Mouse (Mus musculus): ENCODE results near the gene Ubl7. TPM values are rescaled to one million over a fixed set of nuclear protein-coding genes. Genes with fewer than 3 reads are reported as not detected.

The Ubl7 gene
- total RNA-seq, 2 experiments from 2014 or later: 65.2 to 80.4 TPM

DNA sequence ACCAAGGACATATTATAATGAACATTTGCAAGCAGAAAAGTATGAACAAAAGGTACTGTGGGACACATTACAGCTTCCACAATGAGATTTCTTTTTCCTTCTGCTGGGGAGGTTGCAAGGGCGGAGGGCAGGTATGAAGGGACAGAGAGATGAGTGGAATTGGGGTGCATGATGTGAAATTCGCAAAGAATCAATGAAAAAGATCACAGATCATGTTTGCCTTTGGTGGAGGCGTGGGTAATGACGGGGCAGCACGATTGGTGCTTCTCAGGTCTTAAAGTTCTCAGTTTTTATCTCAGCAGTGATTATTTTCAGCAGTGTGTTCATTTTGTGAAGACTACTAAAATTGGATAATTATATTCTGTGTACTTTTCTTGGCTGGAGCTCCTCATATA, 6.5 kb upstream of the Ubl7 start:
- DNase-seq: no peak
- intact Hi-C loops (cut with DNase I): loop anchor here (5.0 kb wide), 1 partner anchor 52 kb away; no protein-coding TSS in a partner anchor

DNA sequence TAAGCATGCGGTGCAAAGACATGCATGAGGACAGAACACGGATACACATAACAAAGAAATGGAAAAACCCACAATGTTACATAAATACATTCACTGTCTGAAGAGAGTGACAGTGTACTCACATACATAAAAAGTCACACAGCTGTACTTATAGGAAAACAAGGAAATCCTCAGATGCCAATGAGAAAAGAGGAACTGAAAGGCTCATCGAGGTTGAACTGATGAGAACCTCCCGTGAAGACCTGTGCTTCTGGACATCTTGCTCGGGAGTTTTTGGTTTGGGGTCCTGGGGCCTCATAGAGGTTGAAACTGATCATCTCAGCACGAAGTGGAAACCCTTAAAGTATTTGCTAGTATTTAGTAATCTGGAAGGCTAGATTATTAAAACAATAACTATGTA, 3.6 kb upstream of the Ubl7 start:
- intact Hi-C loops (cut with DNase I): no loop called here
- no peak for DNase-seq

DNA sequence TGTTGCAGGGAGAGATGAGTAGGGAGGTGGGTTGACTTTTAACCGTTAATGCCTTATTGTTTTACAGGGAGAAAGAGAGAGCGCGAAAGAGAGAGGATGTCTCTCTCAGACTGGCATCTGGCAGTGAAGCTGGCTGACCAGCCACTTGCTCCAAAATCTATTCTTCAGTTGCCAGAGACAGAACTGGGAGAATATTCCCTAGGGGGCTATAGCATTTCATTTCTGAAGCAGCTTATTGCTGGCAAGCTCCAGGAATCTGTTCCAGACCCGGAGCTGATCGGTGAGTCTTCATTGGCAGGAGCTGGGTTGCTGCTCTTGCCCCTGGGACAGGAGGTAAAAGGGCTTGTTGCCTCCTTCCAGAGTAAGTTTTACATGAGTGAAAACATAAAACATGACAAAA, 1.8 kb downstream of the Ubl7 start:
- no peak for DNase-seq
- intact Hi-C loops (cut with DNase I): no loop called here

DNA sequence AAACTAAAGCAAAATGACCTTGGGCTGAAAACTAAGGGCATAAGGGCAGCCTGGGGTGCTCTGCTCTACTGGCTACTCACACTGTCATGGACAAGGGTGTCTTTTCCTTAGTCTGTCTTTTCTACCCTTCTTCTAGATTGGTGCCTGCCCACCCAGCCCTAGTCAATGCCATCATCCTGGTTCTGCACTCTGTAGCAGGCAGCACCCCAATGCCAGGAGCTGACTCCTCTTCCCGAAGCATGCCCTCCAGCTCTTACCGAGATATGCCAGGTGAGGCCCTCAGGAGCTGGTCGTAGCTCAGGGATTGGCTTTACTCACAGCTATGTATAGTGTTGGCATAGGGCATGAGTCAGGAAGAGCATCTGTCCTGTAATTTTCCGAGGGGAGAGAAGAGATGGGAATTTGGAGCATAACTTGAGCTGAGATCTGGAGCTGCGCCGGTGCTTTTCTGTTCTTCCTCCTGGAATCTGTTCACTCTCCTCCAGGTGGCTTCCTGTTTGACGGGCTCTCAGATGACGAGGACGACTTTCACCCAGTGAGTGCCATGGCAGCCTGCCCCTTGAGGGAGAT, 10.8 kb downstream of the Ubl7 start:
- intact Hi-C loops (cut with DNase I): no loop called here
- no peak for DNase-seq

DNA sequence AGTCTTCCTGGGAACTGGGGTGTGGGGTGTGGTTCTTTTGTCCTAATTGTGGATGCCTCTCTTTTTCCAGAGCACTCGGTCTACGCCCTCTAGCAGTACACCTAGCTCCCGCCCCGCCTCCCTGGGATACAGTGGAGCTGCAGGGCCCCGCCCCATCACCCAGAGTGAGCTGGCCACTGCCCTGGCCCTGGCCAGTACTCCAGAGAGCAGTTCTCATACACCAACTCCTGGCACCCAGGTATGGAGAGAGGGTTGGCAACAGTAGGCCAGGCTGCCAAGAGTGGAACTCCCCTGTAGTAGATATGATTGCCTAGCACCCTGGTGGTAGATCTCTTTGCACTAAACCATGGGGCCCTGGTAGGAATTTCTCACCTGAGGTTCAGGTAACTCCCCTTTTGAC, 11.6 kb downstream of the Ubl7 start:
- intact Hi-C loops (cut with DNase I): no loop called here
- DNase-seq: no peak

DNA sequence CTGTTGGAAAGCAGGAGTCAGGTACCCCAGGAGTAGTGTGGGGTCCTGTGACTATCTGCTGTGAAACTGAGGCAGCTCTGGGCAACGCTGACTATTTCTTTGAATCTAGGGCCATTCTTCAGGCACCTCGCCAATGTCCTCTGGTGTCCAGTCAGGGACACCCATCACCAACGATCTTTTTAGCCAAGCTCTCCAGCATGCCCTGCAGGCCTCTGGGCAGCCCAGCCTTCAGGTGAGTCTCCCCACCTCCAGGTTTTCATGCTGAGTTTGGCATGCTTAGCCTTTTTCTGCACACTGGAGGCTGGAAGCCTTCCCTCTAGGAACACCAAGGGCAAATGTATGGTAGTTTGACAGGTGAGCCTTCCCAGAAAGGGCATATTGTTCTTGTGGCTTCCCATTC, 12.3 kb downstream of the Ubl7 start:
- intact Hi-C loops (cut with DNase I): no loop called here

DNA sequence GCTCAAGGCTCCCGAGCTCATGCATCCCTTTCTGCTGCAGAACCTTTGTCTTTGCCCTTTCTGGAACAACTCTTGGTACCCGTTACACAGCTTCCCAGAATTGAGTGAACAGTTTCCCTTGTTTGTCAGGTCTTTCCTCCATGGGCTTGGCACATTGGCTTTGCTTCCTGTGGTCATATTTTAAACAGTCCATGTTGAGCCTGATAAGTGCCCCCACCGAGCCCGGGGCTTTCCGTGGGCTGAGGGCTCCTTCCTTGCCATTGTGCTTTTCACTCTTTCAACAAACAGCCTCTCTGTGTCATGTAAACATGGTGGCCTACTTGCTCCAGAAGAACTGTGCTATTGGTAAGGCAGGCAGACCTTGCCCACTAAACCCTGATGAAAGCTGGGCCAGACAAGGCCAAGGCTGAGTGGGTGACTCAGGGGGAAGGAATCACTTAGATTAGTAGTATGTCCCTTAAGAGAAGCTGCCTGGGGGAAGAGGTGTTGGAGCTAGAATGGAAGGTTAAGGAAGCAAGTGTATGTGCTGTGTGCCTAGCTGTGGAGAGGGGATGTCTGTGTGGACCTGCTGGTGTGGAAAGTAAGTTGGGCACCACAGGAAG, 20.5 kb downstream of the Ubl7 start:
- intact Hi-C loops (cut with DNase I): no loop called here
- DNase-seq: no peak

More for the DNA sequence above, 12.3 kb downstream of the Ubl7 start:
- DNase-seq: no peak

DNA sequence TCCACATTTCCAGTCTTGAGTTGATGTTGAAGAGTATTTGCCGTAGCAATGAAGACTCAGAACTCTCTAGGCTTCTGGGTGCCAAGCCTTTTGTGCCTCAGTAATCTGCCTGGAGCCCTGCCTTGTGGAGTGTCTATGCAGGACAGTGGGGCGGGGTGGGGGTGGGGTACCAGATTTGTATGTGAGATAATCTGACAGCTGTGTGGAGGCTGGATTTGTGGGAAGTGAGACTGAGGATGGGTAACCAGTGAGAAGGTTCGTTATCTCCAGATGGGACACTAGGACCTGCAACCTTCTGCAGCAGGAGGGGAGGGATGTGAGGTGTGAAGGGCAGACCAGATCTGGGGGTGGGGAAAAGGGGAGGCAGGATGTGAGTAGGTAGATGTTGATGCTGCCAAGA, 21.5 kb downstream of the Ubl7 start:
- no peak for DNase-seq
- intact Hi-C loops (cut with DNase I): no loop called here

DNA sequence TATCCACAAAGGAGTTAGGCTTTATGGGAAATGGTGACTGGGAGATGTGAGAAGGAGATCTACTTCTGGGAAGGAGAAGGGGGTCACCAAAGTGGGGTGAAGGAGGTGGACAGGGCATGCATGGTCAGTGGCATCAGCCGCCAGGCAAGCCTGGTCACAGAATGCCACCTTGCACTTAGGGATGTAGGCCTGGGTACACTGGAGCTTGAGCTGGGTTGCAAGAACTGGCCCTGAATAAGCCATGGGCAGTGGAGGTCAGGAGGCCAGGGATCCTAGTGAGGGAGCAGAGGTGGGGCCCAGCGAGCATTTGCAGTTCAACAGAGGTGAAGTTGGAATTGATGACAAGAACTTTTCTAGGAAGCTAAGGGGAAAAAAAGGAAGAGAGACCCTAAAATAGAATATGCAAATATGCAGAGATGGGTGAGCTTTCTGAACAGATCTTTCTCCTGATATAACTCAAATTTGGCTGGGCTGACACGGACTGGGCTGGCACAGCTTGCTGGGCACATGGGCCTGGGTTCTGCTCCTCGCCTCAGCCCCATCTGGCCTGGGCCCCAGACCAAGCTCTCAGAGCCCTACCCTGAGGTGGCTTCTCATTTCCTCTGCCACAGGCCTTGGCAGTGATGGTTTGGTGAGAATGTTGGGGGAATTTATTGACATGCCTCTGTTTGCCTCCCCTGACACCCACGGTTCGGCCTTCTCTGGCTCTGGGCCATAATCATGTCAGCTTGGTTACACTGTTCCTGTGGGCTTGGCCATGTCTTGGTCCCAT, 22.2 kb downstream of the Ubl7 start:
- intact Hi-C loops (cut with DNase I): no loop called here
- DNase-seq: no peak

DNA sequence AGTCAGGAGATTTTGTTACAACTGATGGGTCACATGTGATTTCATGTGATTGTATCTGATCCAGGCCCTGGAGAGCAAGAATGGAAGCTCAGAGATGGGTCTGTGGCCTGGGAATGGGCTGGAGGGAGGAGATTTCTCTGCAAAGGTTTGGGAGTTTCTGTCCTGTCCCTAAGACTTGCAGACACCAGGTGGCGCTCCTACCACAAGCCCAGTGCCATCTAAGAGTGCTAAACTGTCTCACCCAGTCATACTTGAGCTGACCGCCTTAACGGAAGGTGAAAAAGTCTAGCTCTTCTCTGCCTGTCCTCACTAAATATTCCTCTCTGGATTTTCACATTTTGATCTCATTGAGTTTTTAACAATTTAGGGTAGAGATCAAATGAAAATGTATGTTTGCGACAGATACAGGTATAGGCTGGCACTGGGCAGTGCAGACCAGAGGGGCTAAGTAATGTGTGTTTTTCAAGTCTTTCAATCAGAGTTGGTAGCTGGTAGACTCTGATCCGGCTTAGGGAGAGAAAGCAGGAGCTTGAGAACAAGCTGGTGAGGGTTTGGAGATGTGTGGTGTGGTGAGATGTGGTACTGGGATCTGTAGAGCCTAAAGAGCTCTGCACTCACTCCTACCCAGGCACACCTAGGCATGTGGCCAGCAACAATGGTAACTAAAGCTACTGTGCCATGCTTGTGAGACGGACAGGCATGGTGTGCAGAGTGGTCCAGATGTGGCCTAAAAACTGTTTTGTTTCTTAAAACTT, 25.1 kb downstream of the Ubl7 start:
- peak; percentile 77 to 81 for DNase-seq
- intact Hi-C loops (cut with DNase I): loop anchor here (1.0 kb wide), 1 partner anchor 56 kb away; no protein-coding TSS in a partner anchor

DNA sequence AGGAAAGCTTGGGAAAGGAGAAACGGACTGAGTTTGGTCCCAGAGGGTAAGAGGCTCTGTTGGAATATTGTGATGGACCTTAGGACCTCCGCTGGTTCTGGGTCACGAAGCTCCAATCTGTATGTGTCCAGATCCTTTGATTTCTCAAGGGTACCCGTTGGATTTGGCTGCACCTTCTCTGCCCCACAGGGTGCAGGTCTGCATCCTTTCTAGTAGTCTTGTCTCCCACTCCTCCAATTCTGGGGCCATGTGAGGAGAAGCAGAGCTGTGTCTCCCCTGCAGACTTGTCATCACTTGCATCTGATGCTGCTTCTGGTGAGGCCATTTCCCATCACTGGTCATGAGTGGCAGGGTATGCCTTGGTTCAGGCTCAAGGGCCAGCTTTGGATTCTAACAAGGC, 26.4 kb downstream of the Ubl7 start:
- DNase-seq: no peak
- intact Hi-C loops (cut with DNase I): no loop called here

DNA sequence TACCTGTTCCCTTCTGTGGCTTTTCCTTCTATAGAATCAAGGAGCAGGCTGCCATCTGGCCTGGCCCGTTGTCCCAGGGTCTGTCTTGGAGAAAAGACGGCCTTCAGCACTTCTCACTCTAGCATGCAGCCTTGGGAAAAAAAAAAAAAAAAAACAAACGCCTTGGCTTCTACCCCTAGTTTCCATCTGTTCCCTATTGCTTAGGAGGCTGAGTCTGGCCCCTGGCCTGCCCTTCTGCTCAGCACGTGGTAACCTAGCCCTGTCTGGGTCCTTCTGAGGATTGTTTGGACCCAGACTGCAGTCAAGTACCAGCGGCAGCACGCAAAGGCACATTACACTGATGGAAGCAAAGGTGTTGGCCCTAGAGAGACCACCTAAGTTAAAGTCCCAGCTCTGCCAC, 26.9 kb downstream of the Ubl7 start:
- no peak for DNase-seq
- intact Hi-C loops (cut with DNase I): no loop called here

DNA sequence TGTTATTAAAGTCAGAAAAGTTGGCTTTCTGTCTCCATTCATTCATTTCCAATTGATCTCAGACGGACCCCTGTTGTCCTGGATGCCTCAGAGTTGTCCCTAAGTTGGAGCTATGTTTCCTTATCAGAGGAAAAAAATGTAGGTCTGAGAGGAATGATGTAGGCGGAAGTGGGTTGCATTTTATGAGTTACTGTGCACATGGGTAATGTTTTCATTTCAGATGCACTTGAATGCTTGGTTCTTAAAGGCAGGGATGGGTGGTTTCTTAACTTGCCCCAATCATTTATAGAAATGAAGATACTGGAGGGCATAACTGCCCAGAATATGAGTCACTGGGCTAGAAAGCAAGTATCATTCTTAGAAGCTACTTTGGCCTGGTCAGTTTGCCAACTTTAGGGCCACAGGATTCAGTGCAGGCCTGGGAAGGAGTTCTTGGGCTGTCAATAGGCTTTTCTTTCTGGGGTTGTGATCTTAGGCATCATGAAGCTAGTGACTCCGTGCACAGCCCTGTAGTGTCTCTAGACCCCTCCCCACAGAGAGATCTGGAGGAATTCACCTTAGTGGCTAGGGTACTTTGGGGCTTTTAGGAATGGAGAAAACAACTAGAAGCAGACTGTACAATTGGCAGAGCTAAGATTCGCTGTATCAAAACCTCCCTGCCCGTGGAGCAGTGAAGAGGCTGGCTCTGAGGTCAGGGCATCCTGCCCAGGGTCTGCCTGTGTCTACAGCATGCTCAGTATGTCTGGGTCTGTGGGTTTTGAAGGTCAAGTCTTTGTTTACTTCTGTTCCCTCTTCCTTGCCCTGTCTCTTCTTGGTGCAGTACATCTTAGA, 27.7 kb downstream of the Ubl7 start:
- DNase-seq: no peak
- intact Hi-C loops (cut with DNase I): no loop called here

DNA sequence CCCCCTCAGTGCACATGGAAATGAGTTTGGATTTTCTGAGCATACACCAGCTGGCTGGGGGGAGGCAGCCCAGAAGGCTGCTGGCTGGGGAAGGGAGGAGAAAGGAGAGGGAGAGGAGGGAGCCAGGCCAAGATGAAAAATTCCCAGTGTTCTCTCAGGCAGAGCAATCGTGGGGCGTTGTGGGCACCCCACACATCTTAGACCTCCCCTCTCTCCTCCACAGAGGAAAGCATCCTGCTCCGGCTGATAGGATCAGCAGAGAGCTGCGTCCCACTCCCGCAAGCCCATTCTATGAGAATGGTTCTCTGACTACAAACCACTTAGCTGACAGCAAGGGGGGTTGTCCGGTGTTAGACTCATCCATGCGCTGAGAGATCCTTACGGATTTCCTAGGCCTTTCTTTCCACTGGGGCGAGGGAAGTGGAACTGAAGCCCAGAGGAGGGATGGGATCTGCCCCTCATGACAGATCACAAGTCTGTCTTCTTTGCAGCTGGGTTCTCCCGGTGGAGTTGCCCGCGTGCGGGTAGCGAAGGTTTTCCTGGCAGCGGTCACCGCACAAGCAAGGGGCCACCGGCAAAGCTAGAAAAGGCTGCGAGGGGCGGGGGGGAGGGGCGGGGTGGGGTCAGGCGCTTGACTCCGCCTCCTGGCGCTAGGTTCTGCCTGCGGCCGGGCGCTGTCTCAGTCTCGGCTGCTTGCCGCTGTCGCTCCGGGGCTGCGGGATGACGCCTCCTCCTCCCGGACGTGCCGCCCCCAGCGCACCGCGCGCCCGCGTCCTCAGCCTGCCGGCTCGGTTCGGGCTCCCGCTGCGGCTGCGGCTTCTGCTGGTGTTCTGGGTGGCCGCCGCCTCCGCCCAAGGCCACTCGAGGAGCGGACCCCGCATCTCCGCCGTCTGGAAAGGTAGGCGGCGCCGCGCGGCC, 28.9 kb downstream of the Ubl7 start, which contains the start of gene Sema7a:
Gene Sema7a (plus strand): TSS at position 682 of the 918 bp plus-strand sequence.
- peak; percentile 58 to 73 for DNase-seq
- intact Hi-C loops (cut with DNase I): no loop called here

DNA sequence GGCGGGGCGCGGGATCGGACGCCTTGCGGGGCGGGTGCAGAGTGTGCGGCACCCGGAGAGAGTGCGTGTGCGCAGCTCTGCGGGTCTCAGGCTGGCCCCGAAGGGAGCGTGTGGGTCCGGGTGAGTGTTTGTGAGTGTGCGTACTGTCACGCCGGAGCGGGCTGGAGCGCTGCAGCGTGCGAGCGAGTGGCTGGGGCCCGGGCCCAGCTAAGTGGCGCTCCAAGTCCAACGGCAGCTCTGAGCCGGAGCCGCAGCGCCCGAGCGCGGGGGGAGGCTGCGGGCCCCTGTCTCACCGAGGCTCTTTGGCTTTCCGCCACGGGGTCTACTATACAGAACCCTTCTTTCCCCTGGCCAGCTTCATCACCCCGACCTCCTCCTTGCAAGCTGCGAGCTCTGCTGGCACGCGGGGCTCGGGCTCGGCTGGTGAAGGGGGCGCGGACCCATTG, 29.6 kb downstream of the Ubl7 start:
- no peak for DNase-seq
- intact Hi-C loops (cut with DNase I): no loop called here

DNA sequence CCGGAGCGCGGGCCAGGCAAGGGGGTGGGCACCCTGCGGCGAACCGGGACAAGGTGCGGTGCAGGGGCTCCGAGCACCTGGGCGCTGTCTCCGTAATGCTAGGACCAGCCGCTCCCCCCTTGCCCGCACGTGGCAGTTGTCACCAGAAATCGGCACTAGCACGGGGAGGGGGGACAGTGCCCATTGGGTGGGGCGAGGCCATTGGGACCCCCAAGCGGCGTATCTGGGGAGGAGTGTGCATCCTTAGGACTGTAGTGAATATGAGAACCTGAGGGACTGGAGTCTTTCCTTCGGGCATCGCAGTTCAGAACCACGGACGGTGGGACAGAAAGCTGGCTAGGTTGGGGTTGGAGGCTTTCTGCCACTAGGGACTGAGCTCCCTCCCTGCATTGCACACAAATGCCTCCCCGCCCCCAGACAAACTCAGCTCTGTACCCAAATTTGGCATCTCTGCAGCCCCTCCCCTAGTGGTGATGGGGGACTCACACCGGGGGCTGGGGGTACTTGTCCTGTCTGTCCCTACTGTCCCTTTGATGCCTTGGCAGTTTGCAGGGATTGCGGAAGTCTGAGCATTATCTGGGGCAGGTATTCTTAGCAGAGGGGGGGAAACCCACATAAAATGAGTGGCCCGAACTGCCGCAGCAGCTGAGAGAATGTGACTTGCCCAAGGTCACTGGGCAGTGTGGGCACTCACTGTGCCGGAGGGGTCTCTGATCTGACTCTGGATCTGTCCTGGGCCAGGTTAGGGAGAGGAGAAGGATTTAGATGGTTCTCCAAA, 30.3 kb downstream of the Ubl7 start:
- intact Hi-C loops (cut with DNase I): no loop called here
- DNase-seq: no peak

DNA sequence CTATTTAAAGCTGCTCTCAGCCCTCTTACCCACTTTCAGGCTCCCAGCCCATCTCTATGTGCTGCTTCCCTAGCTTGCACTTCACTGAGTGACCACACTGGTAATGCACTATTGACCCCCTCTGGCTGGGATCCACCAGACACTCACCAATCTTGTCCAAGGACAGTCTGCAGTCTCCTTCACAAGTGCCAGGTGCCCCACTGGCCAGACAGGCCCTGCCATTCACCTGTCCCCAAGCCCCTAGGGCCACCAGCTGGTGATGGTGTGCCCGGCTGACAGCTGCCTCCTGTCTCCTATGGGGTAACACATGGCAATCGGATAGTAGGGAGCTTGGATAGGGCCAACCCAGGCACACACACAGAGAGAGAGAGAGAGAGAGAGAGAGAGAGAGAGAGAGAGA, 31.3 kb downstream of the Ubl7 start:
- intact Hi-C loops (cut with DNase I): no loop called here
- no peak for DNase-seq

DNA sequence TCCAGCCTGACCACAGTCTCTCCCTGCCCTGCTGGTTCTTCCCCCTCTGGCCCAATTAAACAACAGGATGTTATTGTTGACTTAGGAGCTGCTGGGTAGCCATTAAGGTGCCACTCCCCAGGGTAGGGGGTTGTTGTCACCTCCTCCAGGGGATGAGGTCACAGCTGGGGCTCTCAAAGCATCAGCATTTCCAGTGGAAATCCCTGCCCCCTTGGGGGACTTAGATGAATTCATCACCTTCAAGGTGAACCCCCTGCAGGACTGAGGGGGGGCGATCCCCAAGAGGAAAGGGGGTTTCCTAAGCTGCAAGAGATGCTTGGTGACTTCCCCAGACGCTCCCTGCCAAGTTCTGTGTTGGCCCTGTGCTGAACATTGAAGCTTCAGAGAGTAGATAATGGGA, 32.3 kb downstream of the Ubl7 start:
- DNase-seq: no peak
- intact Hi-C loops (cut with DNase I): no loop called here

Measured in gastrocnemius, postnatal 36 days (tissue).